Mouse (Mus musculus) heart, postnatal 0 days (tissue): ENCODE results near the gene Iffo2. TPM values are rescaled to one million over a fixed set of nuclear protein-coding genes. Genes with fewer than 3 reads are reported as not detected.

ENCODE experiments used
- ATAC-seq: fragments of 200-750 bp; cut with Nextera tagmentation; 2 replicates; pipeline ENCODE4 v1.8.0; 2017; ENCODE audit warnings: low read depth, moderate number of reproducible peaks, moderate library complexity; ENCODE audit not compliant: insufficient read depth
- DNase-seq: peaks from one replicate; pipeline ENCODE4 v3.0.0-alpha.2; 2016; ENCODE audit warnings: low spot score
- H3K27ac ChIP-seq: fragments of 300-500 bp; sonication (generic); 2 replicates; pipeline ENCODE4 v1.5.1; 2014; ENCODE audit warnings: low read depth, mild to moderate bottlenecking
- H3K27me3 ChIP-seq: fragments of 300-500 bp; sonication (generic); 2 replicates; pipeline ENCODE4 v1.6.1; 2014; ENCODE audit warnings: low read length, mixed read lengths; ENCODE audit not compliant: control insufficient read depth, insufficient read depth
- H3K36me3 ChIP-seq: fragments of 300-500 bp; sonication (generic); replicated peaks from 2 replicates; pipeline ENCODE4 v1.6.1; 2014; ENCODE audit warnings: low read length, mixed read lengths; ENCODE audit not compliant: control insufficient read depth, insufficient read depth
- H3K4me1 ChIP-seq: fragments of 300-500 bp; sonication (generic); 2 replicates; pipeline ENCODE4 v1.6.1; 2014; ENCODE audit warnings: antibody characterized with exemption; ENCODE audit not compliant: control insufficient read depth, insufficient read depth
- H3K4me2 ChIP-seq: fragments of 300-500 bp; sonication (generic); 2 replicates; pipeline ENCODE4 v1.6.1; 2014; ENCODE audit warnings: low read depth, mild to moderate bottlenecking, low read length, moderate library complexity
- H3K4me3 ChIP-seq: fragments of 300-500 bp; sonication (generic); 2 replicates; pipeline ENCODE4 v1.5.1; 2014; ENCODE audit warnings: low read depth, low read length
- H3K9ac ChIP-seq: fragments of 300-500 bp; sonication (generic); replicated peaks from 2 replicates; pipeline ENCODE4 v1.6.1; 2014; ENCODE audit warnings: low read depth, low read length, mixed read lengths
- H3K9me3 ChIP-seq: fragments of 300-500 bp; sonication (generic); replicated peaks from 2 replicates; pipeline ENCODE4 v1.6.1; 2016; ENCODE audit warnings: low read length; ENCODE audit not compliant: control insufficient read depth
- CTCF ChIP-seq: IDR thresholded peaks from 2 replicates; pipeline ENCODE4 v1.5.1; 2016; ENCODE audit warnings: antibody characterized with exemption, control low read depth, low read depth
- EP300 ChIP-seq: IDR thresholded peaks from 2 replicates; pipeline ENCODE4 v1.6.1; 2016; ENCODE audit warnings: antibody characterized with exemption, low read depth
- WGBS: fragments of 180-500 bp; shearing (Covaris S2); extraction: QIAGEN DNeasy Blood & Tissue Kit; methylation state at CpG from one replicate; pipeline ENCODE4 v1.1.7; 2014; 5-methylcytosine and 5-hydroxymethylcytosine counted together
- polyA plus RNA-seq: library from polyadenylated mRNA; unstranded; fragments of >200 nt; fragmentation: Nextera tagmentation; extraction: Ambion mirVana; gene quantifications from 2 replicates; pipeline ENCODE4 v1.2.1, GENCODE M21; 2015
- total RNA-seq: library from RNA; depleted of rRNA; stranded (reverse); fragments of >200 nt; gene quantifications from 2 replicates; pipeline ENCODE4 v1.2.3, GENCODE M21; 2014; ENCODE audit warnings: low replicate concordance

Gene Iffo2
- total and polyA plus RNA-seq, 2 experiments from 2014 or later: 2.9 to 6.4 TPM

GRCm38 (mm10) chr4:139630171-139630570, 99.8 kb downstream of the Iffo2 start:
- no peak overlapping the region for H3K27ac ChIP-seq
- H3K4me3 ChIP-seq: no peak overlapping the region
- no peak overlapping the region for H3K4me2 ChIP-seq
- TF ChIP-seq EP300 (no peak), CTCF (no peak)
- no peak for ATAC-seq
- no peaks in the 10 kb centered on the region for H3K27me3 ChIP-seq
- no peak for DNase-seq
- H3K36me3 ChIP-seq: no peaks in the 10 kb centered on the region
- no peaks in the 10 kb centered on the region for H3K4me1 ChIP-seq
- no peak overlapping the region for H3K9ac ChIP-seq
- no peaks in the 10 kb centered on the region for H3K9me3 ChIP-seq
- WGBS: 66% methylated on average over 10 of the region's 10 CpGs

GRCm38 (mm10) chr4:139631141-139631540, 100.8 kb downstream of the Iffo2 start:
- TF ChIP-seq EP300 (no peak), CTCF (no peak)
- 59% methylated on average over 5 of the region's 5 CpGs for WGBS
- no peak overlapping the region for H3K4me3 ChIP-seq
- H3K4me2 ChIP-seq: no peak overlapping the region
- no peaks in the 10 kb centered on the region for H3K4me1 ChIP-seq
- no peak overlapping the region for H3K27ac ChIP-seq
- no peaks in the 10 kb centered on the region for H3K27me3 ChIP-seq
- ATAC-seq (no peak), DNase-seq (no peak)
- no peak overlapping the region for H3K9ac ChIP-seq
- no peaks in the 10 kb centered on the region for H3K36me3 ChIP-seq
- no peaks in the 10 kb centered on the region for H3K9me3 ChIP-seq

- DNase-seq (no peak), ATAC-seq (no peak)
- no peak overlapping the region for H3K4me2 ChIP-seq
- H3K27me3 ChIP-seq: no peaks in the 10 kb centered on the region
- H3K36me3 ChIP-seq: no peaks in the 10 kb centered on the region
- WGBS: 84% methylated on average over 7 of the region's 7 CpGs
- H3K27ac ChIP-seq: no peak overlapping the region
- H3K4me1 ChIP-seq: no peaks in the 10 kb centered on the region
- H3K4me3 ChIP-seq: no peak overlapping the region
- TF ChIP-seq CTCF (no peak), EP300 (no peak)
- no peak overlapping the region for H3K9ac ChIP-seq
- no peaks in the 10 kb centered on the region for H3K9me3 ChIP-seq
These were observed 101.4 kb downstream of the Iffo2 start for GRCm38 (mm10) chr4:139631569-139632253.

GRCm38 (mm10) chr4:139632254-139632580, 101.9 kb downstream of the Iffo2 start:
- TF ChIP-seq CTCF (no peak), EP300 (no peak)
- H3K4me3 ChIP-seq: no peak overlapping the region
- H3K9ac ChIP-seq: no peak overlapping the region
- no peak overlapping the region for H3K27ac ChIP-seq
- H3K27me3 ChIP-seq: no peaks in the 10 kb centered on the region
- no peak for DNase-seq
- no peaks in the 10 kb centered on the region for H3K36me3 ChIP-seq
- no peaks in the 10 kb centered on the region for H3K9me3 ChIP-seq
- H3K4me2 ChIP-seq: no peak overlapping the region
- H3K4me1 ChIP-seq: no peaks in the 10 kb centered on the region
- WGBS: 81% methylated on average over 10 of the region's 10 CpGs
- no peak for ATAC-seq

- Histone ChIP-seq H3K9me3 (no peaks in the 10 kb centered on the region), H3K9ac (no peak overlapping the region), H3K27ac (no peak overlapping the region), H3K36me3 (no peaks in the 10 kb centered on the region), H3K4me1 (no peaks in the 10 kb centered on the region), H3K4me2 (no peak overlapping the region), H3K27me3 (no peaks in the 10 kb centered on the region), H3K4me3 (no peak overlapping the region)
- ATAC-seq: no peak
- no peak for TF ChIP-seq EP300
- peak; percentile 96 for TF ChIP-seq CTCF
- DNase-seq: peak; percentile 38
- 28% methylated on average over 7 of the region's 7 CpGs for WGBS
These were observed 106.0 kb downstream of the Iffo2 start for GRCm38 (mm10) chr4:139636373-139636772.

- Histone ChIP-seq H3K27me3 (0 out of 2 replicates have a peak, but pooled peaks cover 5% of the 10 kb centered on the region), H3K4me2 (no peak overlapping the region), H3K27ac (no peak overlapping the region), H3K36me3 (no peaks in the 10 kb centered on the region), H3K4me1 (no peaks in the 10 kb centered on the region), H3K9ac (no peak overlapping the region), H3K9me3 (no peaks in the 10 kb centered on the region), H3K4me3 (no peak overlapping the region)
- no peak for TF ChIP-seq EP300
- TF ChIP-seq CTCF: no peak
- no peak for ATAC-seq
- 89% methylated on average over 9 of the region's 9 CpGs for WGBS
- DNase-seq: no peak
These were observed 107.5 kb downstream of the Iffo2 start for GRCm38 (mm10) chr4:139637847-139638246.
